Mouse (Mus musculus) megakaryocyte-erythroid progenitor cell, adult 5-6 weeks (primary cell): ENCODE measurements around the gene Accsl. TPM values are rescaled to one million over a fixed set of nuclear protein-coding genes. Genes with fewer than 3 reads are reported as not detected.

Source experiments
- ATAC-seq: replicated peaks from 2 replicates; pipeline ENCODE4 v1.8.0; 2016; ENCODE audit warnings: mild to moderate bottlenecking, inconsistent platforms; ENCODE audit not compliant: severe bottlenecking, poor library complexity, low FRiP score, low TSS enrichment
- total RNA-seq, 2 experiments: library from RNA; stranded (forward) in 1 of 2; stranded (reverse) in 1 of 2; fragments of 200-1000, 215-1000 nt in 1 of 2; fragments of >200 nt in 1 of 2; fragmentation: Nextera tagmentation in 1 of 2; gene quantifications; 2 replicates each; pipeline ENCODE4 v1.2.3; 2014 to 2017

Accsl gene
- total RNA-seq, 2 experiments from 2014 or later: not detected

DNA sequence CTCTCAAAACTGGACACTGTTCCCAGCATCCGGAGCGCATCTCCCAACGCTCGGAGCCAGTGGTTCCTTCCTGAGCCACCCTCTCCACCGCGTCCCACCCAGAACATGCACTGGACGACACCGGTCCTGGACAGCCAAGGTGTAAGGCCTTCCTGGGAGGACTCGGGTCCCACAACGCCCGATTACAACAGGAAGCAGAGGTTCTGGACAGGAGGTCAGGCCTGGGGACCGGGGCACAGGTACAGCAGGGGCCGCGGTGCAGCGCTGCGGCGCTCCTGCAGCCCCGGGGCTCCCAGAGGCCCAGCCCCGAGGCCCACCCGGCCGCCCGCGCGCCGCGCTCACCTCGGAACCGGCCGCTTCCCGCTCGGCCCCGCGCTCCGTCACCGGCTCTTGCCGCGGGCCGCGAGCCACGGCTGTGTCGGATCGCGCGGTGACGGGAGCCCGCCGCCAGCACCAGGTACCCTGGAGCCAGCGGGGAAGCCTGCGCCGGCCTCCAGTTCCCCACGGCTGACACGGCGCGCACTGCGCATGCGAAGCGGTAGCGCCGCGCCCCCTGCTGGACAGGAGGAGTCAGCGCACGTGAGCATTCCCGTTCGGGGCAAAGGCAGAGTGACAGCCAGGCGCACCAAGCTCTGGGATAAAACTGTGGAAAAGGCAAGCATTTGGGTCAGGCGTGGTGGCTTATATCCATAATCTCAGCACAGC lies 46.8 kb downstream of the Accsl start, which contains the start of gene Ext2:
Ext2 (minus strand) TSS at position 524 of the 705 bp plus-strand sequence.
- ATAC-seq: peak; percentile 86

DNA sequence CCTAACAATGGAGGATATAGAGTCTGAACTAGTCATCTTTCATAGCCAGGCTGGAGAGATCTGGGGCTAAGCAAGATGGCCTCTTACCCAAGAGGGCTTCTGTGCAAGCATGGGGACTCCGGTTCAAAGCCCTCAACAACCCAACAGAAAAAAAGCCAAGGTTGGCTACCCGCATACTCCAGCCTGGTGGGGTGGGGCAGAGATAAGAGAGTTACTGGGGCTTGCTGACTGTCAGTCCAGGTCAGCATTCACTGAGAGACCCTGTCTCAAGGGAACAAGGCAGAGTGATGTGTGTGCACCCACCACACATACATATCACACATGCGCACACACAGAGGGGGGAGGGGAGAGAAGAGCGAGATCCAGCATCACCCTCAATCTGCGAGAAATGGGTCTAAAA lies 51.2 kb downstream of the Accsl start:
- peak; percentile 63 for ATAC-seq

DNA sequence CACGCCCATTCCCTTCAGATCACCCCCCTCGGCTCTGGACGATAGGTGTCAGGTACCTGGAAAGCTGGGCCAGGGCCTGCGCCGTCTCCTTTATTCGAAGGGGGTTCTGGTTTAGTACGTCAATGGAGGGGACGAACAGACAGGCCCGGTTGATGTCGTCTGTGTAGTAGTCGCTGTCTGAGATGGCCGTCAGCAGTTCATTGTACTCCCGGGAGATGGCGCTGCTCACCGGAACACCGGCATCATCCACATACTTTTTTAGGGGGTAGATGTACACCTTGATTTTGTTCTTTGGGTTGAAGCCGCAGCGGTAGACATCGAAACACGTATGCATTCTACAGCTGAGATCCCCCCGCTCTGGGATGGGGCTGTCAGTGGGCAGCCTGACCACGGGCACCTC lies 55.6 kb downstream of the Accsl start:
- no peak for ATAC-seq

DNA sequence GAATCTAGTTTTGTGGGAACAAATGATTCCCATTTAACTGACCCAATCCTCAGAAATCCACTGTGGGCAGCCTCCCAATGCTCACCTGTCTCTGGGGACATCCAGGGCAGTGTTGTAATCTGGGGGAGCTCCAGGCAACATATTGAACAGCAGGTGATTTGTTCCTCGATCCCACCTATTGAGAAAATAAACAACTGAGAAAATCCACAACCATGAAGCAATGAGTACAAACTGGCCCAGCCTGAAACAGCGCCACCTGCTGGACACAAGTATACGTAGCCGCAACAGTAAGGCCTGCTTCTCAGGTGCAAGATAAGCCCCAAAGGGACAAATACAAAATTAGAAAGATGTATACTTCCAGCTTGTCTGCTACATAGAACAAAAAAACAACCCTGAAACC lies 57.1 kb downstream of the Accsl start:
- peak; percentile 72 for ATAC-seq

DNA sequence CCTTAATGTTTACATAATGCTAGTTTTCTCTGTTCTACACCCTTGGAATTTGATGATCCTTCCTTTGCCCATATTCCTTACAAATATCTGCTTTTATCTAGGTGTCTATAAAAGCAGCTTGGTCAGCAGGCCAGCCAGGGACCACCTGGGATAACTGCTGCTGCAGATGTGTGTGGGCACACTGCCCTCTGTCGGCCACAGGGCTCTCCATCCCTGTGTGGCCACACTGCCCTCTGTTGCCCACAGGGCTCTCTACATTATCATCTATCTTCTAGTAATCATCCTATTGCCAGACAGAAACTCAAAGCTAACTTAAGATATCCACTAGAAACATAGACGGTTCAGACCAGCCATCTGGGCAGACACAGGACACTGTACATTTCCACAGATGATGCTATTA lies 59.0 kb downstream of the Accsl start:
- peak; percentile 88 for ATAC-seq

DNA sequence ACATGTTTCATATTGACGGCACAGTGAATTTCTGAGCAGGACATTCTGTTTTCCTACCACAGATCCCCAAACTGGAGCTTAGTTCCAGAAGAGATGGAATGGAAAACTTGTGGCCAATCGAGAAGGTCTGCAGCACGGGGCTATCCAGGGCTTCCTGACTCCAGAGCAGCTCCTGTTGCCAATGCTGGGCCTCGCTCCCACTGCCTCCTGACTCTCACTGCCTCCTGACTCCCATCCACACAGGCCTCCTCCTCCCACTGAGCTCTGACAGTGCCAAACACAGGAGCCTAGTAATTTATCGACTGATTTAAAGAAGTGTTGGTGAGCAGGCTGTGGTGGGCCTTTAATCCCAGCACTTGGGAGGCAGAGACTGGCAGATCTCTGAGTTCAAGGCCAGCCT lies 60.9 kb downstream of the Accsl start:
- no peak for ATAC-seq

DNA sequence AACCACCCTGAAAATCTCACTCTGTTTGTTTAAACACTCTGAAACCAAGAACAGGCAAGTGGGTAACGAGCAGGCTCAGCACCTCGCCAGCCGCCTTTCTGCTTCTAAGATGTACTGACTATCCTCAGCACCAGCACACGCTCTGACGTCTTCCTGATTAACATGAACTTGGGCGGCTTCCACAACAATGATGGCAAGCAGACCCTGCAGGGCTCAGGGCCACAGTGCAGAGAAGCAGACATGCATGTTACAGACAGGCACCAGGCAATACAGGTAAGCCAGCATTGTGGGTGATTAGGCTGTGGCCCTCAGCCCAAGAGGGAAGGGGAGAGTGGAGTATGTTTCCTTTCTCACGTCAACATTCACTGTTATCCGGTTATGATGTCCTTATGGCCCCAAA lies 61.5 kb downstream of the Accsl start:
- ATAC-seq: no peak

DNA sequence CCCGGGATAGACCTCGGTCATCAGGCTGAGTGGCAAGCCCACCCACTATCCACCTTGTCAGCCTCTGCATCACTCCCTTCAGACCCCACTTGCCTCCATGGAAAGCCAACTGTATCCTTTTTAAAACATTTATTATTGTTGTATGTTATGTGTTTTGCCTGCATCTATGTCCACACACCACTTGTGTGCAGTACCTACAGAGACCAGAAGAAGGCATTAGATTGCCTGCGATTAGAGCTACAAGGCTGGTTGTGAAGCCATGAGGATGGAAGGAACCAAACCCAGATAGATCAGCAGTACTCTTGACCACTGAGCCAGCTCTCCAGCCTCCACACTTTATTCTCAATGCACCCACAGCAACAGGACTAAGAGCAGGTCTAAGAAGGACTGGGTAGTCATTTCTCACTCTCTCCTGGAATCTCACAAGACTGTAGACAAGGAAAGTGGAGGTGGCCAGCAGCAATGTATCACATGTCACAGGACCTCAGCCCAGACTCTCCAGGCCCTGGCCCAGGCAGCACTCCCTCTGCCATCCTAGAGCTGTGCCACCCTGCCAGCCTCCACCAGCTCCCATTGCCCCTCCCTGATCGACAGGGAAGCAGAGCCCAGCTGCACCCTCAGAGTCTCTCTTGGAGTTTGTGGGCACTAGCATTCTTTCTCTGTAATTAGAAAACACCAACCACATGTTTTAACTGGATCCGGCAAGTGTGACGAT lies 62.3 kb downstream of the Accsl start:
- ATAC-seq: no peak

DNA sequence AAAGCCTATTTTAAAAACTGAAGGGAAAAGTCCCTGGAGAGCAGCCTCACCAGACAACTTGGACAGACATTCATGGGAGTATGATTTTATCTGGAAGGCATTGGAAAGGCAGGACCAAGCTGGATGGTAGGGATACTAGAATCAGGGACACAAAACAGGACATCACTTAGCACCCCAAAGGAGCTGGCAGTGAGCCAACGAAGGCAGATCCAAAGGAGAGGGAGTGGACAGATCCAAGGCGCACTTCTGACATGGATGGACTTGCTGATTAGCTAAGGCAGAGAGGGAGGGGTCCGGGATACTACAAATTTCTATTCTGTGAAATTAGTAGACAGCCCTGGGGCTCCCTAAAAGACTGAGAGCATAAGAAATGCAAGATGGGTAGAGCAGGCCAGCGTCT lies 63.4 kb downstream of the Accsl start:
- ATAC-seq: no peak

Other genes starting within 250 kb of the Accsl start
- not detected in 2 replicates for gene Alx4, start 226.8 kb downstream of the Accsl start, total RNA-seq (2014; fragmentation: Nextera tagmentation)
- gene Alx4, start 226.8 kb downstream of the Accsl start, total RNA-seq (2017): not detected in 2 replicates
- gene Ext2, start 46.6 kb downstream of the Accsl start, total RNA-seq (2014; fragmentation: Nextera tagmentation): 49.9 and 50.8 TPM in 2 replicates
- 28.5 and 42.0 TPM in 2 replicates for gene Ext2, start 46.6 kb downstream of the Accsl start, total RNA-seq (2017)
- 2.6 and 3.0 TPM in 2 replicates for gene Accs, start 19.2 kb downstream of the Accsl start, total RNA-seq (2014; fragmentation: Nextera tagmentation)
- gene Accs, start 19.2 kb downstream of the Accsl start, total RNA-seq (2017): 4.8 and 5.3 TPM in 2 replicates
- gene Gm13889, start 88.0 kb upstream of the Accsl start, total RNA-seq (2014; fragmentation: Nextera tagmentation): not detected in 2 replicates
- gene Gm13889, start 88.0 kb upstream of the Accsl start, total RNA-seq (2017): not detected in 2 replicates
- gene Gm27027, start 127.2 kb upstream of the Accsl start, total RNA-seq (2014; fragmentation: Nextera tagmentation): not detected in 2 replicates
- gene Gm27027, start 127.2 kb upstream of the Accsl start, total RNA-seq (2017): not detected in 2 replicates
- 86.0 and 122 TPM in 2 replicates for gene Alkbh3, start 141.7 kb upstream of the Accsl start, total RNA-seq (2014; fragmentation: Nextera tagmentation)
- 31.9 and 36.9 TPM in 2 replicates for gene Alkbh3, start 141.7 kb upstream of the Accsl start, total RNA-seq (2017)